Mouse (Mus musculus) monocyte, adult 5-6 weeks (primary cell): ENCODE results near the gene Gm10401. TPM values are rescaled to one million over a fixed set of nuclear protein-coding genes. Genes with fewer than 3 reads are reported as not detected.

Experiments used
- ATAC-seq: fragments of 153-309, 156-312 bp; replicated peaks from 2 replicates; pipeline ENCODE4 v1.8.0; 2017; ENCODE audit warnings: mild to moderate bottlenecking; ENCODE audit not compliant: low TSS enrichment, insufficient number of reproducible peaks, severe bottlenecking, poor library complexity, low FRiP score
- total RNA-seq: library from RNA; stranded (forward); fragments of 200-1000, 200-491, 200-594 nt; gene quantifications from 3 replicates; pipeline ENCODE4 v1.2.3, GENCODE M21; 2017

Gene Gm10401
- 0.75 TPM in 1 of 3 replicates, not detected in the others for total RNA-seq

DNA sequence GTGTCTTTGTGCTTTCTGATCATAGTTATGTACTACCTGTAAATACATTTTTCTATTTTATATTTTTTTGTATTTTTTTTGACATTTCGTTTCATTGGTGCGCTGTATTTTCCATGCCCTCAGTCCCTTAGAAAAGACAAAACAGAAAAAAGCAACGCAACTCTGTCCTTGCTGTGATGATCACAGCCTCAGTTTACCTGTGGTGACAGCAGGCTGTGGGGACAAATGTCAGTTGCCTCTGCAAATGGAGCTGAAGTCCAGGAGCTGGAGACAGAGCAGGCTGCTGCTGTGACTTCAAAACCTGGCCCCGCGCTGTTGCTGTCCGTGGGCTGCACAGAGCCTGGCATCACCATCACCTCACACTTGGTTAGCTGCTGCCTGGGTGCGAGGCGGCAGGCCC is at the start of gene Gm10401:
Gm10401 (minus strand) TSS at position 101 of the 400 bp plus-strand sequence.
- no peak for ATAC-seq

DNA sequence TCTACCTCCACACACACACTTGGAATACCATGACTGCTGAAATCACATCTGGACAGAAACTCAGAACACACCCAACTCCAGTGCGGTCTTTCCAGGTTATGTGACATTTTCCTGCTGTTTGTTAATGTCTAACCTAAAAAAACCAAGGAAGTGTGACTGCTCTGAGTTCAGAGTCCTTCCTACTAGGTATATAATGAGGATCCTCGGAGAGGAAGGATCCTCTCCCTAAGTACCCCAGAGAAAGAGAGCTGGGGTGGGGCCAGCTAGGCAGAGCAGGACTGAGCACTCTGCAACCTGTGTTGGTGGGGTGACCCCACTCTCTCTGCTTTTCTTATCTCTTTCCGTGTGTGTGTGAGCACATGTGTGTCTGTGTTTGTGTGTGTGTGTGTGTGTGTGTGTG is 49.3 kb upstream of the Gm10401 start:
- ATAC-seq, result no peak

GRCm38 (mm10) chr5:115146747-115147130 is 48.6 kb upstream of the Gm10401 start:
- ATAC-seq, result no peak

DNA sequence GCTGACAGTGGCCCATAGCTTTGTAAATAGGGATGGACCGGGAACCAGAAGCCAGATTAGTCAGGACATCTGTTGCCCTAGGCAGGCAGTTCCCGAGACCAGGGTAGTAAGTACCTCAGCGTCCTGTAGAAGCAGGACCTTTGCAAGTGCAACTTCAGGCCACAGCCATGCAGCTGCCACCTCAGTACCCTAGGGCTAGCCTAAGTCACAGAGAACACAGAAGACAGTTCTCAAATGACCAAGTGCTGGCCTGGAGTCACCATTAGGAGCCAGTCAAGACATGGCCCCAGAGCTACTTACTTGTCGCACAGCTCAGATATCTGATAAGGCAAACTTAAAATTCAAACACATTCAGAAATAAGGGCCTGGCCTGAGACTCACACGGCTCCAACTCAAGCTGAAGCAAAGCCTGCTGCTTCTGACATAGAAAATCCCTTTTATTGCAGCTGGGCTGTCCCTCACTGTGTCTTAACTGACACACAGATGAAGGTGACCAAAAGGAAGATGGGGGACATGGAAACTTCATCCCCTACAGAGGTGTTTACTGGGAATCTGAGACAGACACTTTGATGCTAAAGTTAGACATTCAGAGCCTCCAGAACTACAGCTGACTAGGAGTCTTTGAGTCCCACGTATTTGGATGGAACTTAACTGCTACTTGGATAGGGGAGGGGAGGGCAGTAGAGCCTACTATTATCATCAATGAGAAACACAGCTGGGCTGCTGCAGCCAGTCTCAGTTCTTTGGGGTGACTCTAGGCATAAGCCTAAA is 48.1 kb upstream of the Gm10401 start:
- ATAC-seq, result no peak

- ATAC-seq, result no peak
These were observed 47.3 kb upstream of the Gm10401 start for GRCm38 (mm10) chr5:115145253-115145968.

GRCm38 (mm10) chr5:115144471-115144870 is 46.4 kb upstream of the Gm10401 start:
- ATAC-seq, result no peak

DNA sequence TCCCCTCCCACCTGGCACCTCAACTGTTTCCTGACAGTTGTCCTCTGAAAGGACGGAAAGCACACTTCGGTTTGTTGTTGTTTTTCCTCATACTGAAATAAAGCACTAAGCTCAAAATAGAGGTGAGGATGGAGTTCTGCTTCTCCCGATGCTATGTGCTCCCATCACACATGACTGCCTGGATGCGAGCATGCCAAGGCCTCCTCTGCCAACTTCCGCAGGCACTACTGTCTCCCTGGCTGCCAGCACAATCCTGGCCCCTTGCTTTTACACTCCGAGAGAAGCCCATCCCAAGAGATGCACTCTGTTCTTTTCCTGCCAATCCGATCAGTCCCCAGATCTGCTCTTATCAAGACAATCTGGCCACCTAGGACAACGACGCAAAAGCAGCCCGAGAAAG is 45.5 kb upstream of the Gm10401 start:
- ATAC-seq, result no peak

DNA sequence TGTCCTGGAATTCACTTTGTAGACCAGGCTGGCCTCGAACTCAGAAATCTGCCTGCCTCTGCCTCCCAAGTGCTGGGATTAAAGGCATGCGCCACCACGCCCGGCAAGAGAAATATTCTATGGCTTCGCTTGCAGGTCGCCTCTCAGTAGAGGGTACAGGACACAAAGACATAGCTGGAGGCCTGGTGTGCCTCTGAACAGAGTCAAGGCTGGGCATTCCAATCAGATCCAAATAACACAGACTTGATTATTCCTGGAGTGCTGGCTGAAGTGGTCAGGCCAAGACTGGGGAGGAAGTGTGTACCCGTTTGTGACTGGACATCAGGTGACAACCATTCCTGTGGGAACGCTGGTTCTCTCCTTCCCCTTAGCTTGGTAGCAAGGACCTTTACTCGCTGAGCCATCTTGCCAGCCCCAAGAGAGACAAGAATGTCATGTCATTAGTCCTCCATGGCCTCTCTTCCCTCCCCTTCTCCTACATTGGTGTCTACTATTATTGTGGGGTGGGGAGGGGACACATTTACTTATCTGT is 44.1 kb upstream of the Gm10401 start:
- ATAC-seq, result no peak

- ATAC-seq, result no peak
These were observed 42.6 kb upstream of the Gm10401 start for GRCm38 (mm10) chr5:115140726-115141125.

DNA sequence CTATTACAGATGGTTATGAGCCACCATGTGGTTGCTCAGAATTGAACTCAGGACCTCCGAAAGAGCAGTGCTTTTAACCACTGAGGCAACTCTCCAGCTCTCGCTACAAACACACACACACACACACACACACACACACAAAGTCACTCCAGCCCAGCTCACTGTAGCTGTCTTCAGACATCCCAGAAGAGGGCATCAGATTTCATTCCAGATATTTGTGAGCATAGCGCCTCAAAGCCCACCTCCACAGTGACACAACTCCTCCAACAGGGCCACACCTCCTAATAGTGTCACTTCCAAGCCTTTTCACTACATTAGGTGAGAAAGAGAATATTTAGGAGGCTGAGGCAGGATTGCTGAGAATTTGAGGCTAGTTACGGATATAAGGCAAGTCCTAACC is 41.0 kb upstream of the Gm10401 start:
- ATAC-seq, result no peak

GRCm38 (mm10) chr5:115134234-115135165 is 36.4 kb upstream of the Gm10401 start, which contains the start of gene Unc119b:
Gene Unc119b (minus strand): TSS chr5:115134975.
- peak; percentile 96 for ATAC-seq

GRCm38 (mm10) chr5:115133358-115134066 is 35.4 kb upstream of the Gm10401 start:
- ATAC-seq, result no peak

GRCm38 (mm10) chr5:115132465-115132864 is 34.4 kb upstream of the Gm10401 start:
- peak; percentile 36; the same call in 1 of the 2 replicates for ATAC-seq

GRCm38 (mm10) chr5:115129328-115129727 is 31.2 kb upstream of the Gm10401 start:
- ATAC-seq, result no peak

- ATAC-seq, result no peak
These were observed 29.5 kb upstream of the Gm10401 start for GRCm38 (mm10) chr5:115127421-115128179.

DNA sequence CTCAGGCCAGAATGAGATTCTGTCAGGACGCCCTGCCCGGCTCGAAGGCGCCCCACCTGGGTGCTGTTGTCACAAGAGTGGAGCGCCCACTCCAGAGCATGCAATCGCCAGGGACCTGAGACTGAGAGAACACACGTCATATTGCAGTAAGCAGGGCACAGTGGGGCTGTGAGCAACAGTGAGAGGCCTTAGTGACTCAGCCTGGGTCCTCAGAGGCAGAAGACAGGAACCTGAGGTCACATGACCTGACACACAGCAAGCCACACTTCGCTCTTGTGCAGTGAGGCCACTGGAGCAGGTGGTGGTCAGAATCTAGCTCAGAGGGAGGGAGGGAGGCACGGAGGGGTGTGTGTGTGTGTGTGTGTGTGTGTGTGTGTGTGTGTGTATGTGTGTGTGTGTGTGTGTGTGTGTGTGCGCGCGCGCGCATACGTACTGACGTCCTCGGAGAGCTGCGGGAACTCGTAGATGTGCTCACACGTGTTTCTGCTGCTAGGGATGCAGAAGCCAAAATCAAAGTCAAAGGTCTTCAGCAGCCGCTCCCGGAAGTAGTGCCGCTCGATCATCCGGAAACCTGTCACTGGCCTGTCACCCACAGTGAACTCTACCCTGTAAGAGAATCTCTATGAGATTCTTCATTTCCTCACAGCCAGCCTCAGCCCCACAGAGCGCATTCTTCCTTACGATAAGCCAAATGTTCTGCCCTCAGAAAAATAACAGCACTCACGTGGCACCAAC is 28.6 kb upstream of the Gm10401 start:
- no peak; the same call in 1 of the 2 replicates for ATAC-seq
